Mouse (Mus musculus): ENCODE results near the gene Nos1.
"Not testable (repeated sequence)": the region's sequence is repeated elsewhere in the genome, so short reads cannot be mapped to it uniquely, and the experiment has no call there.

Gene Nos1

DNA sequence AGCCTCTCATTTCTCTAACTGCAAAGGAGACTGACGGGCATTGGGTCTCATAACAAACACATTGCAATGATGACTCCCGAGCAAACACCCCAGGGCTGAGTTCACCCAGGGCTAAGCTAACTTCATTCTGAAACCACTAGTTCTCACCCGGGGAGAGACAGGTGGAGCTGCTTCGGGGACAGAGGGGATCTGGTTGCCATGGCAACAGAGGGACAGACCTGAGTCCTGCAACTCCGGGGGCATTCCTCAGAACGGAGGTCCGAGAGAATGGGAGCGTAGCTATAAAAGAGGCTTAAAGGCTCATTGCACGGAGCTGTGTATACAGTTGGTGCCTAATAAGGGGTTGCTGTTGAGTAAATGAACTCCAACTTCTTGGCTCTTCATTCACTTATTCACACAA lies 56.9 kb downstream of the Nos1 start:
- intact Hi-C loops (cut with DNase I), result loop anchor here (1.0 to 5.0 kb wide), 3 partner anchors 95 to 320 kb away; no protein-coding TSS in a partner anchor

- intact Hi-C loops (cut with DNase I), result loop anchor here (5.0 kb wide), 2 partner anchors 93 to 322 kb away; no protein-coding TSS in a partner anchor
These were observed 58.7 kb downstream of the Nos1 start for GRCm38 (mm10) chr5:117839501-117839900.

- intact Hi-C loops (cut with DNase I), result no loop called here
These were observed 59.4 kb downstream of the Nos1 start for GRCm38 (mm10) chr5:117840203-117840602.

DNA sequence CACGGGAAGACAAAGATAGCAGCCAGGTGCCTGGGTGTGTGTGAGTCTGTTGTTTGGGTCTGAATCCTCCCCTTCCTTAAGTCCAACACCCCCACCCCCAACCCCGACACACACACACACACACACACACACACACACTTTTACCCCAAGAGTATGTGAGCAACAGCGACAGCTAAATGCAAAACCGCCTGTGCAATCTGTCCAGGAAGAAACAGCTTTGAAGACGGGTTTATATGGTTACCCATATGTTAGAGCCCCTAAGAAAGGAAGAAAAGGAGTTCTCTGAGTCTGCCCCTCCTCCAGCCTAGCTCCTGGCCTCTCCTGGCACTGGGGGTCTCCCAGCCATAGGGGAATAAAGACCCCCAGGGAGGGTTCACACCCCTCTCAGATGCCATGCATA lies 60.2 kb downstream of the Nos1 start:
- intact Hi-C loops (cut with DNase I), result no loop called here

DNA sequence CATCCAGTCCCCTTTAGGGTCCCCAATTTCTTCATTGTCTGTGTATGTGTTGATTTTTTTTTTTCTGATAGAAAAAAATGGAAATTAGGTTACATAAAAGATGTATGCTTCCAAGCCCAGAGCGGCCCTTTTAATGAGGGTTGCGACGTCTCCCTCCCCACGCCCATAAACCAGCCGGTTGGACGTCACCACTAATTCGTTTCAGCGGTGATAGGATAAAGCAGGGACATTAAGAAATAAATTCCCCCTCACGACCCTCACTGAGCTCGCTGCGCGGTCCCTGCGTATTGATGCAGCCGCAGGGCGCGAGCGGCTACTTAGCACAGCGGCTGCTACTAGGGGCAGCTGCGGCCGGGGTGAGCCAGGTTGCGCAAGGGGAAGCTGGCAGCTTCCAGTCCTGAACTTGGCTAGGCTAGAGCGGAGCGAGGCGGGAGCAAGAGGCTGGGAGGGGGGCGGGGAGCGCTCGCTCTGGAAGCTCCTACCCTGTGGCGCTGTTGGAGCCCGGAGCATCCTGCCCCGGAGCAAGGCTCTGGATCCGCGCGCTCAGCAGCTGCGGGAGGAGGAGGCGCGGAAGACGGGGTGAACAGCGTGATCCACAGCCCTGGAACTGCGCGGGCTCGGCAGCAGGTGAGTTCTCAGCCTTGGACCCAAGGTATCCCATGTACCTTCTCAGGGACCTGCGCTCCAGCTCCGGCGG lies 61.0 kb downstream of the Nos1 start:
- intact Hi-C loops (cut with DNase I), result no loop called here

DNA sequence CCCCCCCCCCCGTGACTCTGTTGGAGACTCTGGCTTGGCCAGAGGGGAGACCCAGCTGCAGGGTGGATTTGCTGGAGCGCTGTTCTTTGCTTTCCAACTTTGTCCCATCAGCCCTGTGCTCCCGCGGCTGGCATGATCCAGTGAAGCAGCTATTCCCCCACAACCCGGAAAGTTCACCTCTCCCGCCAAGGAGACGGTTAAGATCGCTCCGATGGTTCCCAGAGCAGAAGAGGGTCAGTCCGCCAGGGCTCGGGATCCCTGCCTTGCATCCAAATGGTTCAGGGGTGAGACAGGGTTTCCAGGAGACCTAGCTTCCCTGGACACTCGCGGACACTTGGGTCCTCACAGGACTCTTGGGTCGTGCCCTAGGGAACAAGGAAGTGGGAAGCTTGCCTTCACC lies 61.9 kb downstream of the Nos1 start:
- intact Hi-C loops (cut with DNase I), result no loop called here

DNA sequence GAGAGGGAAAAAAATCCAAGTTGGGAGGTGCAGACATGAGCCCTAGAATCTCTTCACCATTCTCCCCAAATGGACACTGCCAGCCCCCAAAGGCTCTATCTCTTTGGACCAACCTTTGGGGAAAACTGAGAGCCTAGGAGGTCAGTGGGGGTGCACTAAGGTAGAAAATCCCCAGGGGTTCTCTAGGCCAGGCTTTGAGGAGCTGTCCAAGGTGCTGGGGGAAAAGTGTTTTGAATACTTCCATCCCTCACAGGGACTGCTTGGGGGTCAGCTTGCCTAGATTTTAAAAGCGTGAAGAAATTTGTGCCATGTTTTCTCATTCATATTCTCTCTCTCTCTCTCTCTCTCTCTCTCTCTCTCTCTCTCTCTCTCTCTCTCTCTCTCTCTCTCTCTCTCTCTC lies 63.8 kb downstream of the Nos1 start:
- intact Hi-C loops (cut with DNase I), result no loop called here

DNA sequence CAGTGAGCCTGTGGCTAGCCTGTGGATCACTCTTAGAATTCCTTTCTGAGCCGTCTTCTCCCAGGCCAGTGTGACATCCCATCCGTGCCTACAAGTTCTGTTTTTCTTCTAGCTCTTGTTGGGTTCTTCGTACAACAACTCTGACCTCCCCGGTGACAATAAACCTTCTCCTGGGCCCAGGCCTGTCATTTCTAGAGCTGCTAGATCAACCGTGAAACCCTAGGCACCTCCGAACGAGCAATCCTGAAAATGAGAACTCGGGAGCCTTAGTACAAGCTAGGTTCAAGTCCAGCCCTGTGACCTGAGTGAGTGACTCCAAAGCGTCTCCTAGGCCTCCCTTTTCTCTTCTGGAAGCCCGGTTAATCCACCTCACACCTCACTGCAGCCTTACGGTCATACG lies 69.6 kb downstream of the Nos1 start:
- intact Hi-C loops (cut with DNase I), result no loop called here

DNA sequence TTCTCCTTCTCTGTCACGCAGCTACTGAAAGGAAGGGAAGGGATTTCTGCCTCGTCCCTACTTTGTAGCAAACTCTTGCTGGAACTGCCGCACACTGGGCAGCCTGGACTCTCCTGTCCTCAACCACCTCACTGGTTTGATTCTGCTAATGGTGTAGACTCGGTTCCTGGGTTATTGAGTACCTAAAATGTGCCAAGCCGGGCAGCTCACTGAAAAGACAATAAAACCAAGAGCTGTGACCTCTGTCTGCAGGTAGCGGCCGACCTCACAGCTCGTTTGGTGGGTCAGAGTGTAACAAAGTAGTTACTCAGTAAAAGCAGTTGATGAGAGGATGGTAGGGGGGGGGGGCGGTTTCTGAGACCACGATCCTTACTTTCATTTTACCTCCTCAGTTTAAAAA lies 72.9 kb downstream of the Nos1 start:
- intact Hi-C loops (cut with DNase I), result no loop called here

- intact Hi-C loops (cut with DNase I), result no loop called here
These were observed 83.9 kb downstream of the Nos1 start for GRCm38 (mm10) chr5:117864588-117865300.

GRCm38 (mm10) chr5:117865876-117866275 lies 85.0 kb downstream of the Nos1 start:
- intact Hi-C loops (cut with DNase I), result no loop called here

DNA sequence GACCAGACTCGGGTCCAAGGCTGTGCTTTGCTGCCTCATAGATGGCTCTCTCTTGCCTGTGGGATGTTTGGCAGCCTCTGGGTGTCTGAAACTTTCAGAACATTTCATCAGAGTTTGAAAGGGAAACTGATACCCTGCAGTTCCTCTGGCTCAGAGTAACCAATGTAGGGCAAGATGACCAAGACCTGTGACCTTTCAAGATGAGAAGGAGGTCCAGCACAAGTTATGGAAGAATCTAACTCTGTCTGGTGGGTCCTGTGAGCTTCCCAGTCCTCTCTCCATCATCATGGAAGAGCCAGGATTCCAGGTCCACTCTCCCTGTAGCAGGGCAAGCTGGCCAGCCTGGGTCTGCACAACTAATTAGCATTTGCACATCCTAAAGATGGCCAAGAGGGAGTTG lies 90.8 kb downstream of the Nos1 start:
- intact Hi-C loops (cut with DNase I), result no loop called here

DNA sequence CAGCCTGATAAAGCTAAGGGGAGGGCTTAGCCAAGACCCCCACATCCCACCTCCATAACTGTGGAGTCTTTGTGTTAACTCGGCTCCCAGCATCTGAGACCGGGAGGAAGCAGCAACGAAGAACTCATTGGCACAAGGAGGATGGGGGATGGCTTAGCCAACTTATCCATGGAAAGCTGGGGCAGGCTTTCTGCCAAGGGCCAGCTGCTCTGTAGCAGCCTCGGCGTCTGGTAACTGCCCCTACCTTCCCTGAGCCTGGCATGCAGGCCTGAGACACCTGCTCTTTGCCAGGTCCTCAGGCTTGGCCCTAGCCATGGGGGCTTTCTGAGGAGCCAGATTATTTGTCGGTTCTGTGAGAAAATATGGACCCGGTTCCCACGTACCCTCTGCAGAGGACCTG lies 93.0 kb downstream of the Nos1 start:
- intact Hi-C loops (cut with DNase I), result no loop called here

DNA sequence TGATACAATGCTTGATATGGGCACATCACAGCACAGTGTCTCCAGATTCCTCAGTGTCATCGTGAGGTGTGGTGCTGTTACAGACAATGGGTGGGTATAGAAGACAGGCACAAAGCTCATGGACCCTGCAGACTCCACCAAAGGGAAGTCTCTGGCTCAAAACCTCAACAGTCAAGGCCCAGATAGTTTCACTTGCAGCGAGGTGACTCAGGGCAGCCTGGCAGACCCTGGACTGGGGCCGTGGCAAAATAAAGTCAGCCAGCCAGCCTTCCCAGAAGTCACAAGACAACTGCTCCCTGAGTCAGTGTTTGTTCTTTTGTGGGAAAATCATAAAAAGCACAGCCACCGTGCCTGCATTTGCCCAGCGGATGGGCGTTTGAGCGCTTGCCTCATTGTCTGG lies 93.4 kb downstream of the Nos1 start:
- intact Hi-C loops (cut with DNase I), result no loop called here

- intact Hi-C loops (cut with DNase I), result no loop called here
These were observed 98.3 kb downstream of the Nos1 start for GRCm38 (mm10) chr5:117879136-117879535.

DNA sequence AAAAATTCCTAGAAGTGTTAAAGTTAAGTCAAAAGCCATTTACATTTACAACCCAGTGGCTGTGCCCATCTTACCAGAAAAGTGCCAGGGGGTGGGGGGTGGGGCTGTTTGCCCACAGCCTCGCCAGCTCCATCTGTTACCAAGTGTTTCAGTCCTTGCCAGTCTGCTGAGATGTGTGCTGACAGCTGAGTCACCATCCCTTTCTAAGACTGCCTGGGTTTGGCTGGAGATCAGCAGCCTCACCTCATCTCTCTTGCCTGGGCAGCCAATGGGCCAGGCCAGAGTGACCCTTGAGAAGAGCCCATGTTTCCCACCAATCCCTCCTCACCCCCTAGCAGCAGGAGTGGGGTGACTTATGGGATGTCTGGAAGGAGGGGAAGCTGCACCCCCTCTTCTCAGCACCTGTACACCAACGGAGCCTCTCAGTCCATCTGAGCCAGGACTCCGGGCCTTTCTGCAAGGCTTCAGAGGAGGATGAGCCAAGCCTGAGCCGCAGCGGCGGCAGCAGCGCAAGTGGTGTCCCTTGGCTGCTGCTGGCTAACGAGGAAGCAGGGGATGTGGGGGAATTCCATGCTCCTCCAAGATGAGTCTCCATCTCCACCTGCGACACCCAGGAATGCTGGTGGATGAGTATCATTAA lies 100.2 kb downstream of the Nos1 start:
- intact Hi-C loops (cut with DNase I), result no loop called here

- intact Hi-C loops (cut with DNase I), result not testable (repeated sequence)
These were observed 101.6 kb downstream of the Nos1 start for GRCm38 (mm10) chr5:117882411-117882810.

- intact Hi-C loops (cut with DNase I), result no loop called here
These were observed 104.2 kb downstream of the Nos1 start for GRCm38 (mm10) chr5:117884991-117885390.

DNA sequence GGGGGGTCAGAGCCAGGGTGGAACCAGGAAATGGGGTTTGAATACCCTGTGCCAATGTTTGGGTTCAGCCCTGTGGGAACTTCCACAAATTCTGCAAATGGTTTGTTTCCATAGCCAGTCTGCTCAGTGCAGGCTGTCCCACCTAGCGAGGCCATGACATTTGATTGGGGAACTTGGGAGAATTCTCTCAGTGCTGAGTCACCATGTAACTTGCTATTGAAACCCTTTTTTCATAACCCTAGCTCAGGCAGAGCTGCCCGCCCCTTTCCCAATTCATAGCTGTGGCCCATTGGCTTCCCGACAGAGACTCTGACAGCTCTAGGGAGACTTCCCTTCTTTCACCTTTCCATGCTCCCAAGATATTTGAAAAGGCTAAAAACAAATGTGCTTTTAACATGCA lies 107.3 kb downstream of the Nos1 start:
- intact Hi-C loops (cut with DNase I), result no loop called here

- intact Hi-C loops (cut with DNase I), result no loop called here
These were observed 108.1 kb downstream of the Nos1 start for GRCm38 (mm10) chr5:117888946-117889345.

DNA sequence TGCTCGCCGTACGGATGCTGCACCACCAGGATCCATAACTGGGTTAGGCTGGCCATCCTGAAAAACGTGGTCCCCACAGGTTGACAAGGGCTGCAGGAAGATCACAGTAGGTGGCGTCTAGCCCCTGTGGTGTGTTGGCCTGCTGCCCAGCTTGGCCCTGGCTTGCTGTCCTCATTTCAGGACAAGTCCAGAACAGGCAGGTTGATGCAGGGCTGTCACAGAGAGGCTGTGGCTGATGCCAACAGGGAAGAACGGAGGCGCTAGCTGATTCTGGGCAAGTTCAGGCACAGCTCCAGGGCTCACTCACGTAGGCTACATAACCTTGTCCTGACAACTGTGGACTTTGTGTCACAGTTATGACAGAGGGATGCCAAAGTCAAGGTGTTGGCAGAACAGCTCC lies 108.7 kb downstream of the Nos1 start:
- intact Hi-C loops (cut with DNase I), result no loop called here

- intact Hi-C loops (cut with DNase I), result no loop called here
These were observed 110.0 kb downstream of the Nos1 start for GRCm38 (mm10) chr5:117890871-117891270.

DNA sequence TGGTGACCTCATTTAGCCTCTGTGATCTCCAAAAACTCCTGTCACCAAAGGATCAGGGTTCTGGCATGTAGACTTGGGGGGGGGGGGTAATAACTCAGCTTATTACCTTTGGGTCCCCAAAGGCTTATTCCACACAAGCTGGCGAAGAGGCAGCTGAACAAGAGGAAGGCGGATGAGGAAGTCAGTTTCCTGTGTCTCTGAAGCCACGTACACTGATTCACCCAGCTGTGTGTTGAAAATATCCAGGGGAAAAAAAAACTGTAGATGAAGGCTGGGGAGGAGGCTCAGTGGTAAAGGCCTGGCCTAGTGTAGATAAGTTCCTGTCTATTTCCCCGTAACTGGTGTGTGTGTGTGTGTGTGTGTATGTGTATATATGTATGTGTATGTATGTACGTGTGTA lies 110.7 kb downstream of the Nos1 start:
- intact Hi-C loops (cut with DNase I), result no loop called here
